Mouse (Mus musculus): ENCODE data around the gene Brd2.
A peak's percentile ranks its signal among the peaks of the same experiment; 100 is the strongest.

DNA sequence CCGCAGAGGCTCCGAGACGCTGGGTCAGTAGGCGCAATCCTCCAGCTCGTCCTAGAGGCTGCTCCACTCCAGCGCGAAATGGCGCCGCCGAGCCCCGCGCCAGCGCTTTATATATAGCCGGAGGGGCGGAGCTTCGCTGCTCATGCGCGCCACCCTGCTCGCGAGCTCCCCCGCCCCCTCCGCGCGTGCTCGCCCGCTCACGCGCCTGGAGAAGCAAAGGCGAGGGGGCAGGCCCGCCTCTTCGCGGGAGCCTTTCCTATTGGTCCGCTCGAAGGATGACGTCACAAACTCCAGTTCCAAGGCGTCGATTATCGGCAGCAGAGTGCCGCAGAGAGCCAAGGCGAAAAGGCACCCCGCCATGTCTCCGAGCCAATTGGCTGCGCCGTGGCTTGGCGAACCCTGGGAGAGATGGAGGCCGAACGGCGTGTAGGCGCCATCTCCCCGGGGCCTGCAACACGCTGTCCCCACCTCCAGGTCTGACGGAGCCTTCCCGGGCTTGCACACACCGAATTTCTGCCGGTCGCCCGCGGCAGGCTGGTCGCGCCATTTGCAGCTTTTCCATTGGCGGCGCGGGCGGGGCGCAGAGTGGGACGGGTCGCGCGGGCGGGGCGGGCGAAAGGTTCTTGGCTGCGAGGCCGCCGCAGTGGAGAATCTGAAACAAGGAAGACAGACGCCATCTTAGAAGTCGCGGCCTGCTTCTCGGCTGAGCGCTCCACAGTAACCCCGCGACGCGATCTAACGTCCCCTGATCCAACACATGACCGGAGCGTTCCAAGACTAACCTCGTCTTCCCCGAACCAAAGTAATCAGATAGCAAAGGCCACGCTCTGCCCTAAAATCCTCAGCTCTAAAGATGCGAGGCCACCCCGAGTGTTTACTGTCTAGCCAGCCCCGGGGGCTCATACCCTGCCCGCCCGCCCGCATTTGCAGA is 2.9 kb downstream of the Brd2 start, which contains the start of gene H2-DMa:
- TF ChIP-seq CTCF (IDR thresholded peaks at IDR 0.05; ENCODE audit: control insufficient read depth, insufficient read depth, low read length) (no peak), POLR2A (IDR thresholded peaks at IDR 0.05; ENCODE audit: borderline replicate concordance, control insufficient read depth, low read depth, low read length) (peak; percentile 97)

Measured in bone marrow, adult 2 months (tissue).